Mouse (Mus musculus) liver, embryonic 14.5 days (tissue): ENCODE measurements around the gene Atn1. TPM values are rescaled to one million over a fixed set of nuclear protein-coding genes. Genes with fewer than 3 reads are reported as not detected.
A peak's percentile ranks its signal among the peaks of the same experiment; 100 is the strongest.

Experiments used
- ATAC-seq: fragments of 200-750 bp; cut with Nextera tagmentation; 2 replicates; pipeline ENCODE4 v1.8.0; 2017; ENCODE audit warnings: moderate number of reproducible peaks, mild to moderate bottlenecking, moderate library complexity; ENCODE audit not compliant: insufficient read depth
- DNase-seq, 3 experiments: peaks; one replicate each; pipeline ENCODE4 v3.0.0-alpha.2; 2012 to 2013; ENCODE audit warnings: low read depth in 3 of 3, low spot score in 3 of 3
- H3K27ac ChIP-seq: fragments of 300-500 bp; sonication (generic); 2 replicates; pipeline ENCODE4 v1.5.1; 2014; ENCODE audit warnings: moderate library complexity, mild to moderate bottlenecking, control low read depth, inconsistent platforms
- H3K27me3 ChIP-seq: fragments of 300-500 bp; sonication (generic); 2 replicates; pipeline ENCODE4 v1.6.1; 2014; ENCODE audit warnings: mild to moderate bottlenecking, low read length, moderate library complexity; ENCODE audit not compliant: control insufficient read depth, insufficient read depth
- H3K36me3 ChIP-seq: fragments of 300-500 bp; sonication (generic); replicated peaks from 2 replicates; pipeline ENCODE4 v1.6.1; 2014; ENCODE audit warnings: low read depth; ENCODE audit not compliant: control insufficient read depth, insufficient read depth
- H3K4me1 ChIP-seq, 2 experiments: fragments of 200-500 bp in 1 of 2; fragments of 300-500 bp in 1 of 2; sonication (generic) in 1 of 2; replicated peaks; 2 replicates each; pipeline ENCODE4 v1.6.1; 2012 to 2014; ENCODE audit warnings: antibody characterized with exemption in 1 of 2, inconsistent platforms in 1 of 2, low read length in 1 of 2; ENCODE audit not compliant: control insufficient read depth in 2 of 2, insufficient read depth in 2 of 2
- H3K4me2 ChIP-seq: fragments of 300-500 bp; sonication (generic); 2 replicates; pipeline ENCODE4 v1.6.1; 2014; ENCODE audit warnings: low read depth, mild to moderate bottlenecking, control low read depth, moderate library complexity
- H3K4me3 ChIP-seq, 2 experiments: fragments of 200-500 bp in 1 of 2; fragments of 300-500 bp in 1 of 2; sonication (generic) in 1 of 2; 2 replicates each; pipeline ENCODE4 v1.5.1; 2012 to 2014; ENCODE audit warnings: low read depth in 2 of 2, low read length in 2 of 2, mild to moderate bottlenecking in 2 of 2, control low read depth in 1 of 2, inconsistent platforms in 1 of 2, moderate library complexity in 1 of 2; ENCODE audit not compliant: insufficient read depth in 1 of 2
- H3K9ac ChIP-seq: fragments of 300-500 bp; sonication (generic); replicated peaks from 2 replicates; pipeline ENCODE4 v1.6.1; 2014; ENCODE audit warnings: mild to moderate bottlenecking, control low read depth, moderate library complexity
- H3K9me3 ChIP-seq: fragments of 300-500 bp; sonication (generic); 2 replicates; pipeline ENCODE4 v1.6.1; 2016; ENCODE audit warnings: low read length, mixed read lengths; ENCODE audit not compliant: control insufficient read depth
- CTCF ChIP-seq: IDR thresholded peaks from 2 replicates; pipeline ENCODE4 v1.5.1; 2016; ENCODE audit warnings: antibody characterized with exemption, low read depth, control low read depth
- EP300 ChIP-seq: IDR thresholded peaks from 2 replicates; pipeline ENCODE4 v1.6.1; 2016; ENCODE audit warnings: antibody characterized with exemption, low read depth
- WGBS: fragments of 180-500 bp; shearing (Covaris S2); extraction: QIAGEN DNeasy Blood & Tissue Kit; methylation state at CpG from one replicate; pipeline ENCODE4 v1.1.7; 2014; ENCODE audit not compliant: insufficient replicate concordance; 5-methylcytosine and 5-hydroxymethylcytosine counted together
- polyA plus RNA-seq, 2 experiments: library from polyadenylated mRNA; depleted of rRNA in 1 of 2; stranded (reverse) in 1 of 2; unstranded in 1 of 2; fragments of >200 nt; fragmentation: Nextera tagmentation in 1 of 2; extraction: Ambion mirVana in 1 of 2; gene quantifications; 2 replicates each; pipeline versions ENCODE4 v1.2.1 to v1.2.3; 2012 to 2014

Atn1 gene
- polyA plus RNA-seq, 2 experiments, result 0.58 to 2.8 TPM

GRCm38 (mm10) chr6:124738511-124739023, 17.8 kb downstream of the Atn1 start, which contains the start of gene Ptpn6:
Gene Ptpn6 (minus strand): TSS chr6:124738714.
- Histone ChIP-seq H3K4me2 (peak within 1 kb of the TSS; percentile 92), H3K27ac (peak within 1 kb of the TSS; percentile 91), H3K4me3 (peak within 1 kb of the TSS in 1 of 2 experiments; percentile 9; a peak in 1 of 4 replicates), H3K36me3 (no peaks in the 10 kb centered on the region), H3K9me3 (no peaks in the 10 kb centered on the region), H3K9ac (peak within 1 kb of the TSS; percentile 6; the same call in 1 of the 2 replicates), H3K4me1 (peaks cover 14 to 24% of the 10 kb centered on the region in 2 experiments), H3K27me3 (no peaks in the 10 kb centered on the region)
- WGBS, result 26% methylated on average over 15 of the region's 15 CpGs
- ATAC-seq (peak; percentile 2; the same call in 1 of the 2 replicates), DNase-seq (peak in 1 of 3 experiments; percentile 42)
- TF ChIP-seq EP300 (no peak), CTCF (no peak)

GRCm38 (mm10) chr6:124737040-124737439, 19.3 kb downstream of the Atn1 start:
- ATAC-seq (no peak), DNase-seq (no peak)
- Histone ChIP-seq H3K27ac (no peak overlapping the region), H3K4me1 (peaks cover 16 to 32% of the 10 kb centered on the region in 2 experiments), H3K9ac (no peak overlapping the region), H3K4me3 (no peak overlapping the region), H3K4me2 (no peak overlapping the region), H3K9me3 (no peaks in the 10 kb centered on the region), H3K27me3 (no peaks in the 10 kb centered on the region), H3K36me3 (no peaks in the 10 kb centered on the region)
- TF ChIP-seq CTCF, result no peak
- TF ChIP-seq EP300, result no peak
- 83% methylated on average over 11 of the region's 11 CpGs for WGBS

DNA sequence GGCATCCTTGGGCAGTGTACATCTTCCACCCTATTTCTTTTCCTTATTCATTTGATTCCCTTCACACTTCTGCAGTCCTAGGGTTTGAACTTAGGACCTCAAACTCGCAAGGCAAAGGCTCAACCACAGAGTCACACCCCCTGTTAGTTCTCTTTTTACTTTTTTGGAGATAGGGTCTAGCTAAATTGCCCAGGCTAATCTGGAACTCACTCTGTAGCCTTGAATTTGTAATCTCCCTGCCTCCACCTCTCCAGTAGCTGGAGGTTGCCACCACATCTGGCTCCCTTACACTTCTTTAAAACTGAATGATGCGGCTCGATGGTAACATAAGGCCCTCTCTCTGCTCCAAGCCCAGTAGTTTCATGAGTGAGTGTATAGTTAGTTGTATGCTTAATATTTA, 21.9 kb downstream of the Atn1 start:
- 58% methylated on average over 3 of the region's 3 CpGs for WGBS
- Histone ChIP-seq H3K4me2 (no peak overlapping the region), H3K27ac (no peak overlapping the region), H3K9me3 (no peaks in the 10 kb centered on the region), H3K4me3 (no peak overlapping the region), H3K27me3 (no peaks in the 10 kb centered on the region), H3K9ac (no peak overlapping the region), H3K36me3 (no peaks in the 10 kb centered on the region), H3K4me1 (peaks cover 7 to 21% of the 10 kb centered on the region in 2 experiments)
- no peak for ATAC-seq
- no peak for DNase-seq
- no peak for TF ChIP-seq EP300
- TF ChIP-seq CTCF, result no peak

DNA sequence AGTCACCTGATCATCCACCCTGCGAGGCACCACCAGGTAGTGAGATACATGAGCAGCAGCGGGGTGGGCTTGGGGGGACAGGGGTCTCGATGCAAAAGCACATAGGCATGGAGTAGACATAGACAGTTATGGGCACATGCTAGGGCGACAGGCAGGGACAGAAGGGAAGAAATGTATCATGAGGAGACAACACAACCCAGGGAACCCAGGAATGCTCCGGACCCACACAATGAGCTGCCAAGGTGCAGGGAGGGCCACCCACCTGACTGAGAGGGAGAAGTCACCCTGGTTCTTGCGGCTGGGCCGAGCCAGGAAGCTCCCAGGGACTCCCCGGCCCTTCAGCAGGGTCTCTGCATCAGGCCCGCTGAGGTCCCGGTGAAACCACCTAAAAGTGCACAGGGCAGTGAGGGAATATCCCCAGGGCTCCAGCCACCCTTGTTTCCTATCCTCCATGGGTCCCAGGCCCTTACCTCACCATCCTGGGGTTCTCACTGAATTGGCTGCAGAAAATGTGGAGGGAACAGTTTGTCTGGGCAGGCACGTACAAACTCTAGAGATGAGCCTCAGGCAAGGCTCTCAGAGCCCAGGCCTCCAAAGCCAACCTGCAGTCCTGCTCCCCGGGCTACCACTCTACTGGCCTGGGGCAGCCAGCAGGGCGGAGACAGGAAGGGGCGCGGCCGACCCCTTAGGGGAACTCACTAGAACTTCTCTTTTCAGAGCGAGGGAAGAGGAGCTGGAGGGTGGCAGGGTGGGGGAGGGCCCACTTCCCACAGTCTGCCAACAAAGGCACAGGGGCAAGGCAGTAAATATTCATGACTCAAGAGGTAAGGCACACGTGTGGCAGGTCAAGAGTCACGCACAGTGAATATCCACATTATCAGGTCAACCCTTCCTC, 23.6 kb downstream of the Atn1 start:
- Histone ChIP-seq H3K4me3 (peak overlapping the region; percentile 37 to 50), H3K36me3 (no peaks in the 10 kb centered on the region), H3K27ac (no peak overlapping the region), H3K27me3 (no peaks in the 10 kb centered on the region), H3K9me3 (no peaks in the 10 kb centered on the region), H3K4me1 (peaks cover 3 to 10% of the 10 kb centered on the region in 2 experiments; a peak in 3 of 4 replicates), H3K9ac (peak overlapping the region; percentile 6; the same call in 1 of the 2 replicates), H3K4me2 (peak overlapping the region; percentile 30)
- peak; percentile 63 for ATAC-seq
- no peak for DNase-seq
- 21% methylated on average over 19 of the region's 19 CpGs for WGBS
- TF ChIP-seq EP300 (no peak), CTCF (no peak)

DNA sequence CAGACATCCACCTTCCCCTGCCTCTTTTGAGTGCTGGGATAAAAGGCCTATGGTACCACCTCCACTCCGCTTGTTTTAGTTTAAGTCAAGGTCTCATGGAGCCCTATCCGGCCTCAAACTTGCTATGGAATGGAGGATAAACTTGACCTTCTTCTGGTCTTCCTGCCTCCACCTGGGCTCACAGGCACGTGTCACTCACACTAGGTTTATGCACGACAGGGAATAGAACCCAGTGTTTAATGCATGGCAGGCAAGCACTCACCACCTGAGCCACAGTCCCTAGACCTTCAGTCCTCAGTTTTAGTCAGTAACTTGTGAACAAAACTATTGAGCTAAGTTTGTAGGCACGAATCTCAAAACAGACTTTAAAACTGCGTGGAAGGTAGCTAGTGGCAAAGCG, 25.3 kb downstream of the Atn1 start:
- Histone ChIP-seq H3K9ac (no peak overlapping the region), H3K27me3 (no peaks in the 10 kb centered on the region)

More for the DNA sequence above, 25.3 kb downstream of the Atn1 start:
- H3K9me3 ChIP-seq, result no peaks in the 10 kb centered on the region
- no peaks in the 10 kb centered on the region; the same call in 1 of the 2 replicates for H3K36me3 ChIP-seq
- DNase-seq (no peak), ATAC-seq (no peak)
- no peak for TF ChIP-seq CTCF
- no peak for TF ChIP-seq EP300
- H3K4me3 ChIP-seq, result no peak overlapping the region
- H3K4me1 ChIP-seq, result peaks cover 3 to 10% of the 10 kb centered on the region in 2 experiments; a peak in 3 of 4 replicates
- H3K27ac ChIP-seq, result no peak overlapping the region
- WGBS, result 71% methylated on average over 7 of the region's 7 CpGs
- H3K4me2 ChIP-seq, result peak overlapping the region; percentile 32
